Mouse (Mus musculus): ENCODE measurements around the gene Cfap206. TPM values are rescaled to one million over a fixed set of nuclear protein-coding genes. Genes with fewer than 3 reads are reported as not detected.

Gene Cfap206
- polyA plus RNA-seq, 1 experiment from 2014 or later = not detected

DNA sequence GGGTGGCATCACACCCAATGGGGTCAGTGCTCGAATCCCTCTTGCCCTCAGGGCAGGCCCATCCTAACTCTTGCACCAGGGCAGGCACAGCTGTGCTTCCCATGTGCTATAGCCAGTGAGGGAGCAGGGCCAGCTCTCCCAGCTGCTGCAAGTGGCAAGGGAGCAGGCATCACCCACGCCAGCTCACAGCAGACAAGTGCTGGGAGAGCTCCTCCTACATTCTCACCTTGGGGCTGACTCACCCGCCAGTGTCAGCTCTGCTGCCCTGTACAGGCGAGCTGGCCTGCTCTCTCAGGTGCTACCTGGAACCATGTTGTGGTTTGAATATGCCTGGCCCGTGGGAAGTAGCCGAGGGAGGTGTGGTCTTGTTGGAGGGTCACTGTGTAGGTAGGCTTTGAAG, 68.1 kb downstream of the Cfap206 start:
- WGBS = 88% methylated on average over 6 of the region's 6 CpGs
- ATAC-seq (ENCODE audit: insufficient number of reproducible peaks, low FRiP score, low TSS enrichment, low read depth) = no peak
- H3K36me3 ChIP-seq = peaks cover 72% of the 10 kb centered on the region

DNA sequence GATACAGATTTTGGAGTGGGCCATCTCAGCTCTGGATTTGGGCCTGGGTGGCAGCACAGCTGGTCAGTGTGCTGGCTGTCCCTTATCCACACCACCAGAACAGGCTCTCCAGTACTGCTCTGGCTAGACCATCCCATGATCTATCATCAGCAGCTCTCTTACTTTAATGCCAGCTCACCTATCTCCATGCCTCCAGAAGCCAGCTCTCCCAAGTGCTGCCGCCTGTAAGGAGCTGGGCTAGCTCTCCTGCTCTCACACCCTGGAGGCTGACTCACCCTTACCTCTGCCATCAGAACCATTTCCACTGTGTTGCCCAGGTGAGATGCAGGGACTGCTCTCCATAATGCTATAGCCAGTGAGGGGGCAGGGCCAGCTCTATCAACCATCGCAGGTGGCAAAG, 68.5 kb downstream of the Cfap206 start:
- H3K27me3 ChIP-seq = no peaks in the 10 kb centered on the region
- 89% methylated on average over 2 of the region's 2 CpGs for WGBS
- peaks cover 73% of the 10 kb centered on the region for H3K36me3 ChIP-seq
- no peak overlapping the region for H3K4me2 ChIP-seq
- ATAC-seq (ENCODE audit: insufficient number of reproducible peaks, low FRiP score, low TSS enrichment, low read depth) = 0 out of 2 replicates have a peak, but pooled peaks have one; percentile 19
- no peak overlapping the region for H3K4me3 ChIP-seq
- H3K27ac ChIP-seq = no peak overlapping the region
- H3K9me3 ChIP-seq = no peaks in the 10 kb centered on the region
- no peaks in the 10 kb centered on the region for H3K4me1 ChIP-seq
- no peak overlapping the region for H3K9ac ChIP-seq

More for the DNA sequence above, 68.1 kb downstream of the Cfap206 start:
- H3K27me3 ChIP-seq = no peaks in the 10 kb centered on the region
- no peak overlapping the region for H3K27ac ChIP-seq
- no peaks in the 10 kb centered on the region for H3K9me3 ChIP-seq
- H3K4me2 ChIP-seq = no peak overlapping the region
- no peaks in the 10 kb centered on the region for H3K4me1 ChIP-seq
- H3K9ac ChIP-seq = no peak overlapping the region
- no peak overlapping the region for H3K4me3 ChIP-seq

DNA sequence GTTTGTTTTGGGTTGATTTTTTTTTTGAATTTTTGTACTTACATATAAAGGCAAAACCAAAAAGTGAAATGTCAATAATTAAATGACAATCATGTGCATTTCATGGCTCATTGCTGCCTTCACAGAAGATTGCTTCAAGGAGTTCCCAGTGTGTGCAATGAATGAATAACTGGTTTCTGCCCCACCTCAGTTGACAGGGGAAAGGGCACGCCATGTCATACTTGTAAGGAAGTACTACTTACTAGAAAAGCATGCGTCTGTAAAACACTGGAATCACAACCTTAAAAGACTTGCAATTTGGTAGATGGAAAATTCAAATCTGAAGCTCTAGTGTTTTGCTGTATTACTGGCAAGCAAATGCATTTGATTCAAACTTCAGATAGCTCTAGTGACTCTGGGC, 71.0 kb downstream of the Cfap206 start:
- Histone ChIP-seq H3K4me1 (no peaks in the 10 kb centered on the region), H3K36me3 (peaks cover 72% of the 10 kb centered on the region), H3K4me3 (no peak overlapping the region), H3K9ac (no peak overlapping the region), H3K4me2 (no peak overlapping the region), H3K27me3 (no peaks in the 10 kb centered on the region), H3K27ac (no peak overlapping the region), H3K9me3 (no peaks in the 10 kb centered on the region)
- ATAC-seq (ENCODE audit: insufficient number of reproducible peaks, low FRiP score, low TSS enrichment, low read depth) = no peak
- WGBS = 80% methylated on average over 2 of the region's 2 CpGs

DNA sequence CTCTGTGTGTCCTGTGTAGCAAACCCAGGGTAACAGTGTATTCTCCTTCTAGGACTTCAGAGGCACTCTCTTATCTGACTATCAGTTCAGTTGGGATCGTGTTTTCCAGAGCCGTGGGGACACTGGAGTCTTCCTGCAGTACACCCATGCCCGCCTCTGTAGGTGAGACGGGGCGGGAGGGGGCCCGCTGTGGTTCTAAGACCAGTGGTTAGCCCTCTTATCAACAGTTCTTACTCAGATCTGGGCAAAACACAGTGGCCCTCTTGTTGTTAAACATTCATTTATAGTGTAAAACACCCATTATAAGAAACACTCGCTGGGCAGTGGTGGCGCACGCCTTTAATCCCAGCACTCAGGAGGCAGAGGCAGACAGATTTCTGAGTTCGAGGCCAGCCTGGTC, 73.9 kb downstream of the Cfap206 start:
- Histone ChIP-seq H3K9me3 (no peaks in the 10 kb centered on the region), H3K4me3 (no peak overlapping the region), H3K4me2 (no peak overlapping the region), H3K27ac (no peak overlapping the region), H3K27me3 (no peaks in the 10 kb centered on the region), H3K4me1 (no peaks in the 10 kb centered on the region), H3K36me3 (peaks cover 73% of the 10 kb centered on the region), H3K9ac (no peak overlapping the region)
- 93% methylated on average over 10 of the region's 10 CpGs for WGBS
- no peak for ATAC-seq (ENCODE audit: insufficient number of reproducible peaks, low FRiP score, low TSS enrichment, low read depth)

DNA sequence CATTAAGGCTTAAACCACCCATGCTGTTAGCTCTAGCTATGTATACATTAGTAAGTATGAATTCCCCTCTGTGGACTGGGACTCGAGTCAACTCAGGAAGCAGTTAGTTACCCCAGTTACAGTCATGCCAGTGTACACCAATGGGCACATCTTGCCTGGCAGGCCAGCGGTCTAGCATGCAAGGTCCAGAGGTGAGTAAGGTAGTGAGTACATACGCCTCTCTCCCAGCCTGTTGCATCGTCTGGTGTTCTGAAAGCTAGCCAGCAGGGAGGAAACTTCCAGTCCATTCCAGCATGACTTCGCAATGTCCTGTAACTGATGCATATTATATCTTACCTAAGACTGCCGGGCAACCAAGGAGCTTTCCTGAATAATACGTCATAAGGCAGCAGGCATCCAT, 76.8 kb downstream of the Cfap206 start:
- Histone ChIP-seq H3K36me3 (peaks cover 57% of the 10 kb centered on the region), H3K9ac (no peak overlapping the region), H3K4me3 (no peak overlapping the region), H3K4me1 (no peaks in the 10 kb centered on the region), H3K9me3 (no peaks in the 10 kb centered on the region), H3K4me2 (no peak overlapping the region), H3K27me3 (no peaks in the 10 kb centered on the region), H3K27ac (no peak overlapping the region)
- 90% methylated on average over 7 of the region's 7 CpGs for WGBS
- ATAC-seq (ENCODE audit: insufficient number of reproducible peaks, low FRiP score, low TSS enrichment, low read depth) = no peak

DNA sequence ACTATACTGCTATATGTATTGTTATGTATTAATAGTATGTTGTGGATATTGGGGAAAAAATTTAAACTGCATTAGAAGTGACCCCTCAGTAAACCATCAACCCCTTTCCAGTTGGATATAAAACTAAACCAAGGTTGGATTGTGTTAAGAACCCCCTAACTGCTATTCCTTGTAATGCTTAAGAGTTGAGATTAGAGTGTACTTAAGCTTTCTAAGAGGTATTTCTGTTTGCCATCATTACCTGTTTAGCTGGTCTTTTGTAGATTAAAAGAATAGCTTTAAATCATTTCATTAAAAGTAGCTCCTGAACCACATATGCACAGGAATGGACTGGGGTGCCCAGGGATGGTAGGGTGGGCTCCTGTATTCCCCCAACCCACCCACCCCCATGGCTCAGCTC, 85.2 kb downstream of the Cfap206 start:
- Histone ChIP-seq H3K4me1 (peaks cover 2% of the 10 kb centered on the region; the same call in 1 of the 2 replicates), H3K9me3 (no peaks in the 10 kb centered on the region), H3K4me2 (no peak overlapping the region), H3K9ac (no peak overlapping the region), H3K27ac (no peak overlapping the region), H3K36me3 (peaks cover 54% of the 10 kb centered on the region), H3K27me3 (no peaks in the 10 kb centered on the region), H3K4me3 (no peak overlapping the region)
- no peak for ATAC-seq (ENCODE audit: insufficient number of reproducible peaks, low FRiP score, low TSS enrichment, low read depth)

DNA sequence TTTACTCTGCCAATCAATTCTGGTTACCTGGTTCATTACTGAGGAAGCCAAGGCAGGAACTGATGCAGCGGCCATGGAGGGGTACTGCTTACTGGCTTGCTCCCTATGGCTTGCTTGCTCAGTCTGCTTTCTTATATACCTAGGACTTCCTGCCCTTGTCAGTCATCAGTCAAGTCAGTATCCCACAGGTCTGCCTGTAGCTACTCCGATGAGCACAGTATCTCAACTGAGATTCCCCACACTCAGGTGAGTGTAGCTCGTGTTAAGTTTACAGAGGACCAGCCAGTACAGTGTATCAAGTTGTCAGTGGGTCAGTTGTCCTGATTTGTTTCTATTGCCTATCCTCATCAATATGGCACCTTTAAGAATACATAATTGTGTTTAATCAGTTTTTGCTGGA, 89.3 kb downstream of the Cfap206 start:
- Histone ChIP-seq H3K4me3 (no peak overlapping the region), H3K9me3 (no peaks in the 10 kb centered on the region), H3K36me3 (peaks cover 37% of the 10 kb centered on the region), H3K27ac (no peak overlapping the region), H3K27me3 (no peaks in the 10 kb centered on the region), H3K9ac (no peak overlapping the region), H3K4me2 (no peak overlapping the region), H3K4me1 (peaks cover 3% of the 10 kb centered on the region; the same call in 1 of the 2 replicates)
- WGBS = 94% methylated on average over 3 of the region's 3 CpGs
- no peak for ATAC-seq (ENCODE audit: insufficient number of reproducible peaks, low FRiP score, low TSS enrichment, low read depth)

DNA sequence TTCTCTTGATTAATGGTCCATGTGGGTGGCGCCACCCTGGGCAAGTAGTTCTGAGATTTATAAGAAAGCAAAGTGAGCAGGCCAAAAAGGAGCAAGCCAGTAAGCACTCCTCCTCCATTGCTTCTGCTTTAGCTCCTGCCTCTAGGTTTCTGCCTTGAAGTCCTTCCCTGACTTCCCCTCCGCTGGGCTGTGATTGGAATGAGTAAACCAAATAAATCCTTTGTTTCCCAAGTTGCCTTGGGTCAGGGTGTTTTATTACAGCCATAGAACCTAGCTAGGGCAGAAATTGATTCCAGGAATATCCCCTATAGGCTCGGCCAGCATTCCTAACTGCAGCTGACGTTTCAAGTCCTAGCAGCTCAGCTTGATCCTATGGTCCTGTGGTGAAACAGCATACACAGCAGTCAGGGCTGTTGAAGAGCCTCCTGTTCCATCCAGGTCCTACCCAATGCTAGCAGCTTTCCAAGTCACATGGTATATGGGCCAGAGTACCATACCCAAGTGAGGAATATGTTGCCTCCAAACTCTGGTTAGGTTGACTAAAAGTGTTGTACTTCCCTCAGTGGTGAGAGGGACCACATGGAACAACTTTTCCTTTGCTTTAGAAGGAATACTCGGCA, 90.2 kb downstream of the Cfap206 start:
- Histone ChIP-seq H3K4me2 (no peak overlapping the region), H3K9ac (no peak overlapping the region), H3K9me3 (no peaks in the 10 kb centered on the region), H3K27ac (no peak overlapping the region), H3K36me3 (peaks cover 37% of the 10 kb centered on the region), H3K4me3 (no peak overlapping the region), H3K27me3 (no peaks in the 10 kb centered on the region), H3K4me1 (peaks cover 3% of the 10 kb centered on the region; the same call in 1 of the 2 replicates)
- 46% methylated on average over 5 of the region's 5 CpGs for WGBS
- no peak for ATAC-seq (ENCODE audit: insufficient number of reproducible peaks, low FRiP score, low TSS enrichment, low read depth)

Other genes with a start within 250 kb of the Cfap206 start
- gene Akirin2, start 179.3 kb downstream of the Cfap206 start, polyA plus RNA-seq (2015; fragmentation: Nextera tagmentation; extraction: Ambion mirVana) = 41.5 and 48.7 TPM in 2 replicates
- 73.2 and 78.8 TPM in 2 replicates for gene Orc3, start 115.3 kb downstream of the Cfap206 start, polyA plus RNA-seq (2015; fragmentation: Nextera tagmentation; extraction: Ambion mirVana)
- 59.8 and 62.5 TPM in 2 replicates for gene Rars2, start 115.2 kb downstream of the Cfap206 start, polyA plus RNA-seq (2015; fragmentation: Nextera tagmentation; extraction: Ambion mirVana)
- 46.0 and 48.4 TPM in 2 replicates for gene Slc35a1, start 42.8 kb downstream of the Cfap206 start, polyA plus RNA-seq (2015; fragmentation: Nextera tagmentation; extraction: Ambion mirVana)
- gene Gm136, start 26.1 kb upstream of the Cfap206 start, polyA plus RNA-seq (2015; fragmentation: Nextera tagmentation; extraction: Ambion mirVana) = not detected in 2 replicates
- gene Smim8, start 48.2 kb upstream of the Cfap206 start, polyA plus RNA-seq (2015; fragmentation: Nextera tagmentation; extraction: Ambion mirVana) = 40.7 and 41.1 TPM in 2 replicates
- gene Zfp292, start 152.8 kb upstream of the Cfap206 start, polyA plus RNA-seq (2015; fragmentation: Nextera tagmentation; extraction: Ambion mirVana) = 14.6 and 17.4 TPM in 2 replicates
- gene Cga, start 163.6 kb upstream of the Cfap206 start, polyA plus RNA-seq (2015; fragmentation: Nextera tagmentation; extraction: Ambion mirVana) = not detected in 2 replicates

All from limb, embryonic 15.5 days (tissue).